Comparison of ENCODE assay signal across 8 mouse cellular contexts in the genomic region with DNA sequence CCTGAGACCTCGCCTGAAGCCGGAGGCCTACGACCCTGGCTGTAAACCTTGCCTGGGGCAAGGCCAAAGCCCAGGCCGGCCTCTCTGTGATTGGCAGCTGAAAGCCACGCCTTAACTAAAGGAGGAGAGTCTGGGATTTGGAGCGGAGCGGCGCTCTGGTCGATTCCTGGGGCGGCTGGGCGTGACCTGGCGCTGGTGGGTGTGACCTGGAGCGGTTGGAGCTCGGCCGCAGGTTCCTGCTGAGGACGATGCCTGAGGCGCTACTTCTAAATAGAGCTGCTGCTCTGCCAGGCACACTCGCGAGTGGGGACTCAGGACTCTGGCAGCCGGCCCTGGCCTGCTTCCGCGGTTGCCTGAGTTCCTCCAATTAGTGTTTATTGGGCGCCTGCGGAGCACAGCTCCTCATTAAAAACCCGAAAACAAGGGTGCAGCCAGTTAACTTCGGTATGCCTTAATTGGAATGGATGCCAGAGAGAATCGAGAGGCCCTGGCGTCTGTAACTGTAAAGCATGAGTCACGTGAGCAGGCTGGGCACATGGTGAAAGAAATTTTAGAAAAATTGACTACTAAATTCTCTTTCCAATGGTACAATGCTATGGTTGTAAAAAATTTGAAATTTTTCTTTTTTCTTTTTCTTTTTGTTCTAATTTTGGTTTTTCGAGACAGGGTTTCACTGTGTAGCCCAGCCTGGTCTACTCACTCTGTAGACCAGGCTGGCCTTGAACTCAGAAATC. TPM values are rescaled to one million over a fixed set of nuclear protein-coding genes. Genes with fewer than 3 reads are reported as not detected.
A peak's percentile ranks its signal among the peaks of the same experiment; 100 is the strongest.
DNase-seq lines count a peak whose midpoint lies in the region; ATAC-seq and TF ChIP-seq lines count a peak whose summit lies in the region.

No protein-coding gene starts in this region.

- H3K27ac ChIP-seq in CH12.LX (ENCODE audit: insufficient read depth, low read depth), result no peak overlapping the region; the same call in 1 of the 2 replicates
- H3K27ac ChIP-seq in forebrain, embryonic 11.5 days (ENCODE audit: low read depth, low read length), result peak overlapping the region; percentile 99
- peak overlapping the region; percentile 100 for H3K27ac ChIP-seq in heart, embryonic 16.5 days (ENCODE audit: low read length)
- H3K27ac ChIP-seq in liver, embryonic 13.5 days, result peak overlapping the region; percentile 95
- peak overlapping the region; percentile 99; the same call in 1 of the 2 replicates for H3K27ac ChIP-seq in stomach, embryonic 14.5 days (ENCODE audit: low read length)

- TF ChIP-seq RAD21 in CH12.LX (IDR thresholded peaks at IDR 0.05; ENCODE audit: low read depth, low read length), result no peak

- H3K9ac ChIP-seq in CH12.LX (ENCODE audit: insufficient read depth, low read depth), result peak overlapping the region; percentile 34; the same call in 1 of the 2 replicates
- peak overlapping the region; percentile 39 for H3K9ac ChIP-seq in forebrain, embryonic 11.5 days (ENCODE audit: low read length)
- peak overlapping the region; percentile 97 for H3K9ac ChIP-seq in heart, embryonic 16.5 days (ENCODE audit: low read length)
- peak overlapping the region; percentile 71 for H3K9ac ChIP-seq in liver, embryonic 13.5 days
- H3K9ac ChIP-seq in stomach, embryonic 14.5 days (replicated peaks; ENCODE audit: low read depth, low read length), result no peak overlapping the region; the same call in 1 of the 2 replicates

- H3K9me3 ChIP-seq in CH12.LX (replicated peaks; ENCODE audit: low read length), result no peaks in the 10 kb centered on the region
- H3K9me3 ChIP-seq in forebrain, embryonic 11.5 days (ENCODE audit: control insufficient read depth, low read length), result no peaks in the 10 kb centered on the region
- no peaks in the 10 kb centered on the region for H3K9me3 ChIP-seq in heart, embryonic 16.5 days (replicated peaks; ENCODE audit: control insufficient read depth, low read length)
- no peaks in the 10 kb centered on the region for H3K9me3 ChIP-seq in liver, embryonic 13.5 days (replicated peaks)
- H3K9me3 ChIP-seq in stomach, embryonic 14.5 days (ENCODE audit: control insufficient read depth, low read depth, low read length), result no peaks in the 10 kb centered on the region

- TF ChIP-seq CTCF in CH12.LX (conservative IDR thresholded peaks at IDR 0.05 in 1 of 2, IDR thresholded peaks at IDR 0.05 in 1 of 2; ENCODE audit: low read depth in 2 of 2, low read length in 2 of 2), result no peak

- dilution Hi-C loops in CH12.LX (cut with MboI; ENCODE audit: extremely low pct_ligation_motif_present, extremely low pct_unique_long_range_greater_than_20kb, low sequenced_read_pairs), result no loop called here

- DNase-seq in CH12.LX (ENCODE audit: extremely low read depth), result peak; percentile 92
- peak; percentile 85 for DNase-seq in c-Kit-positive CD71-negative TER-119-negative erythroid progenitor cells, embryonic 14.5 days (ENCODE audit: low read depth)
- peak; percentile 93 for DNase-seq in forebrain, embryonic 11.5 days (ENCODE audit: low spot score)
- DNase-seq in kidney, postnatal 25 days, result peak; percentile 93 to 97
- DNase-seq in liver, embryonic 13.5 days, result peak; percentile 90
- DNase-seq in natural killer cell, adult 2 months (ENCODE audit: low spot score in 2 of 2), result peak; percentile 39 to 41

- WGBS in forebrain, embryonic 11.5 days, result 4% methylated on average over 30 of the region's 30 CpGs
- WGBS in heart, embryonic 16.5 days, result 4% methylated on average over 30 of the region's 30 CpGs
- 3% methylated on average over 30 of the region's 30 CpGs for WGBS in liver, embryonic 13.5 days (ENCODE audit: insufficient replicate concordance)
- 6% methylated on average over 30 of the region's 30 CpGs for WGBS in stomach, embryonic 14.5 days

- no peak for TF ChIP-seq POLR2A in CH12.LX (IDR thresholded peaks at IDR 0.05; ENCODE audit: low read depth, low read length)

- peak; percentile 60 for ATAC-seq in forebrain, embryonic 11.5 days (replicated peaks; ENCODE audit: low FRiP score)
- ATAC-seq in heart, embryonic 16.5 days (replicated peaks; ENCODE audit: extremely low read depth, insufficient read depth, low FRiP score), result peak; percentile 58
- peak; percentile 77 for ATAC-seq in liver, embryonic 13.5 days (ENCODE audit: low read depth)
- peak; percentile 67 for ATAC-seq in stomach, embryonic 14.5 days (ENCODE audit: insufficient number of reproducible peaks, insufficient read depth, low FRiP score, low read depth)

- in situ Hi-C loops in CH12.LX (cut with MboI; ENCODE audit: low pct_ligation_motif_present, low pct_unique_long_range_greater_than_20kb, low sequenced_read_pairs), result no loop called here

- H3K79me2 ChIP-seq in CH12.LX (replicated peaks; ENCODE audit: control insufficient read depth, extremely low read depth, insufficient read depth, poor library complexity, severe bottlenecking), result peaks cover 31% of the 10 kb centered on the region

- H3K4me2 ChIP-seq in CH12.LX (ENCODE audit: insufficient read depth, low read depth, poor library complexity, severe bottlenecking), result peak overlapping the region; percentile 72
- H3K4me2 ChIP-seq in forebrain, embryonic 11.5 days (ENCODE audit: low read depth, low read length, severe bottlenecking), result peak overlapping the region; percentile 87
- peak overlapping the region; percentile 88 for H3K4me2 ChIP-seq in heart, embryonic 16.5 days (ENCODE audit: low read depth, low read length)
- peak overlapping the region; percentile 96 for H3K4me2 ChIP-seq in liver, embryonic 13.5 days
- H3K4me2 ChIP-seq in stomach, embryonic 14.5 days (replicated peaks; ENCODE audit: low read depth, low read length), result peak overlapping the region; percentile 47

- peaks cover 3 to 26% of the 10 kb centered on the region in 2 experiments; a peak in 3 of 4 replicates for H3K4me1 ChIP-seq in CH12.LX (ENCODE audit: control insufficient read depth in 1 of 2, insufficient read depth in 2 of 2)
- peaks cover 17% of the 10 kb centered on the region for H3K4me1 ChIP-seq in forebrain, embryonic 11.5 days (replicated peaks; ENCODE audit: control insufficient read depth, insufficient read depth, low read length)
- H3K4me1 ChIP-seq in heart, embryonic 16.5 days (ENCODE audit: control insufficient read depth, insufficient read depth, low read length), result peaks cover 29% of the 10 kb centered on the region
- H3K4me1 ChIP-seq in liver, embryonic 13.5 days (replicated peaks), result peaks cover 38% of the 10 kb centered on the region
- peaks cover 22% of the 10 kb centered on the region for H3K4me1 ChIP-seq in stomach, embryonic 14.5 days (ENCODE audit: control insufficient read depth, insufficient read depth, low read length)

- TF ChIP-seq EP300 in CH12.LX (IDR thresholded peaks at IDR 0.05; ENCODE audit: low read length), result no peak

- H3K36me3 ChIP-seq in CH12.LX (replicated peaks in 1 of 2; ENCODE audit: control insufficient read depth in 1 of 2, insufficient read depth in 1 of 2, low read length in 1 of 2), result peaks cover 7 to 25% of the 10 kb centered on the region in 2 experiments
- H3K36me3 ChIP-seq in forebrain, embryonic 11.5 days (ENCODE audit: control insufficient read depth, insufficient read depth, low read length), result 0 out of 2 replicates have a peak, but pooled peaks cover 2% of the 10 kb centered on the region
- H3K36me3 ChIP-seq in heart, embryonic 16.5 days (ENCODE audit: control insufficient read depth, insufficient read depth), result peaks cover 4% of the 10 kb centered on the region; the same call in 1 of the 2 replicates
- H3K36me3 ChIP-seq in liver, embryonic 13.5 days, result peaks cover 14% of the 10 kb centered on the region
- H3K36me3 ChIP-seq in stomach, embryonic 14.5 days (ENCODE audit: control insufficient read depth, insufficient read depth, low read length), result peaks cover 4% of the 10 kb centered on the region

- no peaks in the 10 kb centered on the region for H3K27me3 ChIP-seq in CH12.LX (replicated peaks)
- no peaks in the 10 kb centered on the region for H3K27me3 ChIP-seq in forebrain, embryonic 11.5 days (ENCODE audit: control insufficient read depth, insufficient read depth, low read length)
- no peaks in the 10 kb centered on the region for H3K27me3 ChIP-seq in heart, embryonic 16.5 days (ENCODE audit: control insufficient read depth, insufficient read depth, low read length)
- no peaks in the 10 kb centered on the region for H3K27me3 ChIP-seq in liver, embryonic 13.5 days
- no peaks in the 10 kb centered on the region for H3K27me3 ChIP-seq in stomach, embryonic 14.5 days (ENCODE audit: control insufficient read depth, insufficient read depth, low read length)

- H3K4me3 ChIP-seq in CH12.LX (replicated peaks in 1 of 3; ENCODE audit: low read depth in 2 of 3, low read length in 2 of 3, poor library complexity in 1 of 3), result peak overlapping the region; percentile 37 to 98 (median 44)
- H3K4me3 ChIP-seq in forebrain, embryonic 11.5 days (ENCODE audit: low read depth, low read length), result peak overlapping the region; percentile 95
- peak overlapping the region; percentile 99 for H3K4me3 ChIP-seq in heart, embryonic 16.5 days (ENCODE audit: low read length)
- peak overlapping the region; percentile 94 for H3K4me3 ChIP-seq in liver, embryonic 13.5 days (replicated peaks)
- peak overlapping the region; percentile 95 for H3K4me3 ChIP-seq in stomach, embryonic 14.5 days (ENCODE audit: low read depth, low read length)

TF ChIP-seq in CH12.LX, 34 proteins besides CTCF, POLR2A, EP300 and RAD21 (continues in another document):
- TF ChIP-seq ZKSCAN1 (IDR thresholded peaks at IDR 0.05; ENCODE audit: borderline replicate concordance, low read depth, low read length), result no peak
- TF ChIP-seq HCFC1 (IDR thresholded peaks at IDR 0.05; ENCODE audit: low read depth, low read length), result no peak
- TF ChIP-seq ZNF384 (IDR thresholded peaks at IDR 0.05; ENCODE audit: low read depth, low read length), result no peak
- TF ChIP-seq PAX5 (IDR thresholded peaks at IDR 0.05; ENCODE audit: low read length), result no peak
- TF ChIP-seq TCF12 (IDR thresholded peaks at IDR 0.05; ENCODE audit: low read depth, low read length), result no peak
- no peak for TF ChIP-seq GABPA (IDR thresholded peaks at IDR 0.05; ENCODE audit: insufficient replicate concordance, low read depth, low read length)
- no peak for TF ChIP-seq ZC3H11A (IDR thresholded peaks at IDR 0.05; ENCODE audit: low read depth, low read length)
- 0 out of 2 replicates have a peak, but pooled peaks have one; percentile 8 for TF ChIP-seq POLR2AphosphoS2 (IDR thresholded peaks at IDR 0.05; ENCODE audit: low read depth, low read length)
- TF ChIP-seq SMC3 (IDR thresholded peaks at IDR 0.05; ENCODE audit: low read depth, low read length), result no peak
- TF ChIP-seq SIN3A (IDR thresholded peaks at IDR 0.05; ENCODE audit: low read length), result no peak
- no peak for TF ChIP-seq MAX (IDR thresholded peaks at IDR 0.05; ENCODE audit: low read length)

RNA-seq across cellular contexts. Expression of gene Ankrd10, which starts 0.9 kb away (rescaled TPM):
- 39.0 and 50.4 TPM in 2 replicates for total RNA-seq in CH12.LX (2012; rRNA removed)
- 46.9 and 59.5 TPM in 2 replicates for total RNA-seq in CH12.LX (2014; rRNA removed)
- 32.8 and 36.9 TPM in 2 replicates for polyA plus RNA-seq in CH12.LX (2012; ENCODE audit: insufficient read length, low read depth)
- 133 and 143 TPM in 2 replicates for polyA plus RNA-seq in forebrain, embryonic 11.5 days (2014; fragmentation: Nextera tagmentation; extraction: Ambion mirVana)
- 71.4 and 72.3 TPM in 2 replicates for polyA plus RNA-seq in heart, embryonic 16.5 days (2015; fragmentation: Nextera tagmentation; extraction: Ambion mirVana)
- polyA plus RNA-seq in liver, embryonic 13.5 days (2015; fragmentation: Nextera tagmentation; extraction: Ambion mirVana), result 30.7 and 37.0 TPM in 2 replicates
- polyA plus RNA-seq in stomach, embryonic 14.5 days (2014; fragmentation: Nextera tagmentation; extraction: Ambion mirVana), result 101 and 109 TPM in 2 replicates

Comparison
In these comparisons a context has a peak if more than half of its experiments do, and no peak if none do; other contexts are left out.
1. DNase-seq: peak in every context shown above with its lines; median percentile 95 in kidney, postnatal 25 days; 93 in forebrain, embryonic 11.5 days; 92 in CH12.LX; 90 in liver, embryonic 13.5 days; 85 in c-Kit-positive CD71-negative TER-119-negative erythroid progenitor cells, embryonic 14.5 days; 40 in natural killer cell, adult 2 months.
2. H3K4me3 ChIP-seq: peak in every context shown above with its lines; median percentile 99 in heart, embryonic 16.5 days; 95 in forebrain, embryonic 11.5 days; 95 in stomach, embryonic 14.5 days; 94 in liver, embryonic 13.5 days; 44 in CH12.LX.